Mouse (Mus musculus) 416B (cell line): ENCODE measurements around the gene Fam47e.
"Not testable (repeated sequence)": the region's sequence is repeated elsewhere in the genome, so short reads cannot be mapped to it uniquely, and the experiment has no call there.

Experiments
- DNase-seq: peaks from one replicate; pipeline ENCODE4 v3.0.0; 2011; ENCODE audit warnings: low read depth

Gene Fam47e

DNA sequence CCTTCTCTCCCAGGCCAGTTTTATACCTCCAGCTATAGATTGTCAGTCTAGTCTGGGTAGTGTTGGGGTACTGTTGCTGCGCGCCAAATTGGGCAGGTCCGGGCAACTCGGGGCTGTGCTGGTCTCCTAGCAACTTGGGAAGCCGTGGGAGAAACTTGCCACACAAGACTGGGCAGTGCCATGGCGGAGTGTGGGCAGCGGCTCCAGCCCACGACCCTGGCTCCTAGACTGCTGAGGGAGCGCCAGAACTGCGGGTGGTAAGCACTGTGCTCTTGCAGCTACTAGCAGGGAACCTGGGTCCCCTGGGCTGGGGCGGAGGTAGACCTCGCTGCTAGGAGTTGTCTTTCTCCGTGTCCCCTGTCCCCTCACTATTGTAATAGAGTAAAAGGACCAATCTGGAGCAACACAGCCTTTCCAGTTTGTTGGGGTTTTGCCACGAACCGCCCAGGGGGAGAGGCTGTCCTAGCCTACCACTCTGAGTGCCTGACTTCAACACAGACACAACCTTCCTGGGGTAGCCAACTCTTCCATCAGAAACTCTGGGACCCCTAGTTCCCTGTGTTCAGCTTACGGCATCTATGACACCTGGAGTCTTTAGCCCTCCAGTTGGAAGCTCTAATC, at the start of gene Fam47e:
TSS of gene Fam47e (plus strand) at position 179 of the 621 bp plus-strand sequence.
- DNase-seq: no peak

DNA sequence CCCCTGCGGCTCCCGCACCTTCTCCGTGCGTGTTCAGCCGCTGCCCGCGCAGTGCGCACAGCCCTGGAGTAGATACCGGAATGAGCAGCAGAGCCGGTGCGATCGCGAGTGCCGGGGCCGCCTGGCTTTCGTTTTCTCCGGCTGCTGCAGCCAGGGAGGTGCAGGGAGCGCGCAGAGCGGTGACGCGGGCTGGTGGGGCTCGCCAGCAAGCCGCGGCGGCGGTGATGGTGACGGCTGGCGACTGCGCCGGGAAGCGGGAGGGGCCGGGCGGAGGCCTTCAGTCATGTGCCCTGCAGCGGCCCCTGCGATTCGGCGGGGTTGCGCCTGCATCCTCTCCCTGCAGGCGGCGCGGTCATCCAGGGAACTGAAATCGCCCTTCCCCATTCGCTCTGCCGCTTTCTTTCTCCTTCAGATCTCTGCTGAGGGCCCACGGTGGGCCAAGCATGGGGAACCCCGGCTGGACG, 49.4 kb upstream of the Fam47e start:
- peak; percentile 92 for DNase-seq

- peak; percentile 85 for DNase-seq
Observed at GRCm38 (mm10) chr5:92506301-92506729, 48.6 kb upstream of the Fam47e start.

GRCm38 (mm10) chr5:92506733-92507132, 48.1 kb upstream of the Fam47e start, which contains the start of gene Scarb2:
TSS of gene Scarb2 (minus strand) at chr5:92506833.
- no peak for DNase-seq

GRCm38 (mm10) chr5:92508853-92509252, 46.0 kb upstream of the Fam47e start:
- peak; percentile 77 for DNase-seq

GRCm38 (mm10) chr5:92511256-92511655, 43.6 kb upstream of the Fam47e start:
- DNase-seq: peak; percentile 88

DNA sequence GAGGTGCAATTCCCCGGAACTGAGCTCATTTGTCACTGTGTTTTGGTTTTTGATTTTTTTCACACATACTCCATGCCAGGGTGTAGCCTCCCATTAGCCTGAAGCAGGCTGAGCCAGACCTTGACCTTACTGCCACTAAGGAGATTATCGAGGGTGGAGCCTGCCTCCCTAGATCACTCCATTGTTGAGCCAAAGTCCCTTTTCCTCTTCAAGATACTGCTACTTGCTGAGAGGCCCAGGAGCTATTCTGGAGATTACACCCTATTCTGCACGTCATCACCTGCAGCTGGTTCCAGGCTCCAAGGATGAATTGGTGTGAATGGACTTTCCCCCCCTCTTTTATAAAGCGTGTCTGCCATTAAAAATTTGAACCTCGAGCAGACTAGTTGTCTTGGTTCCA, 42.8 kb upstream of the Fam47e start:
- DNase-seq: no peak

DNA sequence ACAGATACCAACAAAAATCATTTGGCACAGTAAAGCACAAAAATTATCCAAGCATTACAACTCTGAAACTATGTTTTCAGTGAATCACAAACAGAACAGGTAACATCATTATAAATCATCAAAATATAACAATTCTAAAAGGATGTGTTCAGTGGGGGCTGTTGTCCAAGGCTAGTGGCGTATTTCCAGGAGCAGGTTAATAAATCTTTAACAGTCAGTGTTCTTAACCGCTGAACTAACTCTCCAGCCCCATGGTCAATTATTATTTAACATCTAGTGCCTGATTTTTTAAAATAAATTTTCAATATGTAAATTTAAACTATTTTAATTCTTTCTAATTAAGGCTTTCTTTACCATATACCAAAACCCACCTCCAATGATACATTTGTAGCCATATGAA, 33.7 kb upstream of the Fam47e start:
- DNase-seq: not testable (repeated sequence)

DNA sequence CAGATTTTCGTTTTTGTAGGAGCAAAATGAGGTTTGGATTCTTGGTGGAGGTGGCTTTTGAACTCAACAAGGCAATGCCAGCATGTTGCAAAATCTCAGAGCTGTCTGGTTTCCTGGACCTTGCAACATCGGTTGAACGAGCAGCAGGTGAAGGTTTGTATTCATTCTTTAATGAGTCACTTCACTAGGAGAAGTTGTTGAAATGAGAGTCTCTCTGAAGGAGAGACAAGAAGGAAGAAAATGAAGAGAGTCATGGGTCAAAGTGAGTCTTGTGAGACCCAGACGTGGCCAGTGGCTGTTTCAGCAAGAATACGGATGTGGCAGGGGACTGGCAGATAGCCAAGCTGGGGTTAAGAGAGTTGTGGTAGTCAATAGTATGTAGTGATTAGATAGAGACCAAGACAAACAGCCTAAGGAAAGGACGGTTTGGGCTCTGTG, 30.0 kb upstream of the Fam47e start:
- peak; percentile 99 for DNase-seq

GRCm38 (mm10) chr5:92539698-92540097, 15.2 kb upstream of the Fam47e start:
- no peak for DNase-seq

GRCm38 (mm10) chr5:92552611-92553010, 2.3 kb upstream of the Fam47e start:
- no peak for DNase-seq

GRCm38 (mm10) chr5:92553939-92554338, 930 bp upstream of the Fam47e start:
- peak; percentile 36 for DNase-seq

GRCm38 (mm10) chr5:92554443-92554842, 426 bp upstream of the Fam47e start:
- DNase-seq: no peak

DNA sequence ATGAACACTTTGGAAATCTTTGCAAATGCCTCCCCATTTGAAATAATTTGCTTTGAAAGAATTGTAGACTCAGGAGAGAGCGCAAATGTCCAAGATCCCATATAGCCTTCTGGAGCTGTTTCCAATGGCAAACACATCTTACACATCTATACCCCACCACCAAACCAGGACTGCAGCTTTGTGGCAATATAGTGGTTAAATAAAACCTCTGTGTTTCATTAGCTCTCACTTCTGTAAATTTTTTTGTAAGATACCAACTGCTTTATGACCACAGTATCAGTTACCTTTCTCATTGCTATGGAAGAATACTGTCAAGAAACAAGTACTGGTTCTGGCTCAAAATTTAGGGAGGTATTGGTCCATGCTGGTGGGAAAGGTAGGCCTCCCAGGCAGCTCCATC, 1.0 kb downstream of the Fam47e start:
- DNase-seq: no peak

DNA sequence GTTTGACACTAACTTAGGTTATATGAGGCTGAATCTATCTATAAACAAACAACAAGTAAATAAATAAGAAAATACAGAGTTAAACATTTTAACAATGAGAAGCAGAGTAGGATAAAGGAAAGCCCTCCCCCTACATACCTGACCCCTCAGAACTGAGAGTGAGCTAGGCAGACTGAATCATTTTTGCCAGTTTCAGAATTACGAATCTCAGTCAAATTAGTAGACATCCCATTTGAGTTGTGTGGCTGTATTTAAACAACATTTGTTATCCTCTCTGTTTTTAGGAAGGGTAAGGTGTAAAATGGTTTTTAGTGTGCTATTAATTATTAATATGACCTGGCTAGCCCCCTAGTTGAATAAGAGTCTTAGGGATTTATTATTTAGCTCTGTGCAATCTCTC, 2.6 kb downstream of the Fam47e start:
- no peak for DNase-seq

- no peak for DNase-seq
Observed at GRCm38 (mm10) chr5:92560201-92560600, 5.3 kb downstream of the Fam47e start.

DNA sequence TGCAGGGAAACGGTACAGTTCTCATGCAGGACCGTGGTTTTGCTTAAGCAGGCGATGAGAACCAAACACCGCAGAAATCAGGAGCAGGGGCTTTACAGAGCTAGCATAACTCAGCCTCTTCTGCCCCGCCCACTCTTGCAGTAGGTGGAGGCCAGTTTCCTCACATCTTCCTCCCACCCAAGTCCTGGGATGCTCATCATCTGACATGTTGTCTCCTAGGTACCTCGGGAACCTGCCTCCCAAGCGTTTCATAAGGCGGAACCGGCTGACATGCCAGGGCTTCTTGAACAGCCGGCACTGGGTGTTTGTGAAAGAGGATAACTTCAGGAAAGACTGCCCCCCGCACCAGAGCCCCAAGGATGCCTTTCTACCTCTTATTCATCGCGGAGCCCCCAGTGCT, 7.1 kb downstream of the Fam47e start:
- no peak for DNase-seq

DNA sequence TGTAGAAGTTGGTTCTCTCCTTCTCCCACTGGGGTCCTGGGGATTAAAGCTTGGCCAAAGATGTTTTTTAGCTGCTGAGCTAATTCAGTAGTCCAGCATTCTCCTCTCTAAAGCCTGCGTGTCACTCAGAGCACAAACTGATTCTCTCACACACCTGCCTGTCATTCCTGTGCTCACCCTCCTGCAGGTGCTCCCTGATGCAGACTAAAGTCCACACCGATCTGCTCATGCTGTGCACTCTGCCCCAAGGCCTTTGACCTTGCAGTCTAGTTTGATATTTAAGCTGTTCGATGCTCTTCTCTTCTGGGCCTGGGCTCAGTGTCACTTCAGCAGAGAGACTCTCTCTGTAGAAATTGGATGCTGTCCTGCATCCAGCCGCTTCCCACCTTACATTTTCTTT, 16.4 kb downstream of the Fam47e start:
- DNase-seq: no peak

DNA sequence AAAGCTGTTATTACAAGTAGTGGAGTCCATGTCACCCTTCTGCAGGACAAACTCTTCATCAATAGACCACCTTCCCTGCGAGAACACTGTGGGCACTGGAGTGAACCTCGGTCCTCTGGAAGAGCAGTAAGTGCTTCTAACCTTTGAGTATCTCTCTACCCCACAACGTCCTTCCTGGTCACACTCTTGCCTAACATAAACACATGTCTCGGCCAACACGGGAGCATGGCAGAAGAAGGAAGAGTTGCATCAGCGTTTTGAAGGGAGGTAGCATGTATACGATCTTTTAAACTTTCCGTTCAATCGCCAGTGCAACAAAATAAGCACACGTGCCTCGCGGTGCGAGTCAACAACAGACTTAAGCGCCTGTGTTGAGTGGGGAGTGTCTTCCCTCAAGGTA, 24.7 kb downstream of the Fam47e start:
- peak; percentile 6 for DNase-seq

- DNase-seq: no peak
Observed at GRCm38 (mm10) chr5:92585932-92586331, 31.1 kb downstream of the Fam47e start.

- DNase-seq: no peak
Observed at GRCm38 (mm10) chr5:92595026-92595425, 40.2 kb downstream of the Fam47e start.

GRCm38 (mm10) chr5:92596865-92597264, 42.0 kb downstream of the Fam47e start:
- DNase-seq: no peak

DNA sequence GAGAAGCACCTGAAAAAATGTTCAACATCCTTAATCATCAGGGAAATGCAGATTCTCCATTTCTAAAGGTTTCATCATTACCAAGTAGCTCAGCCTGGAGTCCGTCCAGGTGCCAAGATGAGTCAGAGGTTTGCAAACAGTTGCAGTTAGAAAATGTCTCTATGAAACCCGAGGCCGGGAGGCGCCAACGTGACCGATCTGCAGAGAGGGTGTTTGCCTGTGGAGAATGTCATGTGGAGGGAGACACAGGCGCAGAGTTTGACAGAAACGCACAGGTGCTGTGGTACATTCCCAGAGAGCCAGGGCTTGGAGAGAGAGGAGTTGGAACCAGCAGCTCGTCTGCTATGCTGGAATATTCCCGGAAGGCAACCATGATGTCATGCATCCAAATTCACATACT, 44.2 kb downstream of the Fam47e start:
- no peak for DNase-seq
